Mouse (Mus musculus) lung, adult 2 months (tissue): ENCODE measurements around the gene 9830107B12Rik. TPM values are rescaled to one million over a fixed set of nuclear protein-coding genes. Genes with fewer than 3 reads are reported as not detected.

Experiments used
- DNase-seq: peaks from one replicate; pipeline ENCODE4 v3.0.0; 2022
- H3K4me1 ChIP-seq: fragments of 200-500 bp; 2 replicates; pipeline ENCODE4 v1.6.1; 2011; ENCODE audit warnings: low read length; ENCODE audit not compliant: control insufficient read depth, insufficient read depth
- H3K4me3 ChIP-seq: fragments of 200-500 bp; replicated peaks from 2 replicates; pipeline ENCODE3; 2011; ENCODE audit warnings: low read depth, mild to moderate bottlenecking, control low read depth, low read length; ENCODE audit errors: extremely low read depth
- CTCF ChIP-seq: fragments of 200-500 bp; IDR thresholded peaks from 2 replicates; pipeline ENCODE4 v1.5.1; 2011; ENCODE audit warnings: mild to moderate bottlenecking, low read length, control low read depth; ENCODE audit not compliant: insufficient read depth
- POLR2A ChIP-seq: fragments of 200-500 bp; IDR thresholded peaks from 2 replicates; pipeline ENCODE4 v1.6.1; 2011; ENCODE audit warnings: low read depth, mild to moderate bottlenecking, control low read depth, low read length, borderline replicate concordance; ENCODE audit errors: extremely low read depth
- WGBS: fragments of 180-500 bp; shearing (Covaris S2); methylation state at CpG from one replicate; pipeline ENCODE4 v1.1.7; 2018; 5-methylcytosine and 5-hydroxymethylcytosine counted together
- polyA plus RNA-seq: library from polyadenylated mRNA; depleted of rRNA; stranded (reverse); fragments of >200 nt; gene quantifications from 2 replicates; pipeline ENCODE4 v1.2.3, GENCODE M21; 2012; rRNA removed

9830107B12Rik gene
- polyA plus RNA-seq, 1 experiment, result 0.09 TPM

- WGBS, result 8% methylated on average over 26 of the region's 26 CpGs
- H3K4me3 ChIP-seq, result no peak overlapping the region
- TF ChIP-seq CTCF (no peak), POLR2A (no peak)
- DNase-seq, result no peak
- peaks cover 5% of the 10 kb centered on the region; the same call in 1 of the 2 replicates for H3K4me1 ChIP-seq
Observed at GRCm38 (mm10) chr17:48095718-48096121, 50.3 kb downstream of the 9830107B12Rik start.

GRCm38 (mm10) chr17:48094820-48095680, 51.0 kb downstream of the 9830107B12Rik start:
- 18% methylated on average over 20 of the region's 20 CpGs for WGBS
- H3K4me1 ChIP-seq, result peaks cover 5% of the 10 kb centered on the region; the same call in 1 of the 2 replicates

GRCm38 (mm10) chr17:48093286-48093817, 52.7 kb downstream of the 9830107B12Rik start:
- peaks cover 5% of the 10 kb centered on the region; the same call in 1 of the 2 replicates for H3K4me1 ChIP-seq
- 66% methylated on average over 5 of the region's 5 CpGs for WGBS
- no peak for DNase-seq
- TF ChIP-seq POLR2A (no peak), CTCF (no peak)
- no peak overlapping the region for H3K4me3 ChIP-seq

More at GRCm38 (mm10) chr17:48094820-48095680, 51.0 kb downstream of the 9830107B12Rik start:
- no peak for DNase-seq
- TF ChIP-seq CTCF (no peak), POLR2A (no peak)
- no peak overlapping the region for H3K4me3 ChIP-seq

- TF ChIP-seq POLR2A (no peak), CTCF (no peak)
- no peak for DNase-seq
- 77% methylated on average over 12 of the region's 12 CpGs for WGBS
- H3K4me1 ChIP-seq, result no peaks in the 10 kb centered on the region
- H3K4me3 ChIP-seq, result no peak overlapping the region
Observed at GRCm38 (mm10) chr17:48090305-48090704, 55.8 kb downstream of the 9830107B12Rik start.

- no peak for DNase-seq
- TF ChIP-seq POLR2A (no peak), CTCF (no peak)
- WGBS, result 67% methylated on average over 2 of the region's 2 CpGs
Observed at GRCm38 (mm10) chr17:48089446-48089845, 56.6 kb downstream of the 9830107B12Rik start.

GRCm38 (mm10) chr17:48089019-48089418, 57.0 kb downstream of the 9830107B12Rik start, which contains the start of gene 1700067P10Rik:
Gene 1700067P10Rik (plus strand): TSS chr17:48089319.
- no peak for TF ChIP-seq POLR2A
- no peak for TF ChIP-seq CTCF
- H3K4me3 ChIP-seq, result no peak within 1 kb of the TSS
- H3K4me1 ChIP-seq, result no peaks in the 10 kb centered on the region
- DNase-seq, result no peak

More at GRCm38 (mm10) chr17:48089446-48089845, 56.6 kb downstream of the 9830107B12Rik start:
- Histone ChIP-seq H3K4me3 (no peak overlapping the region), H3K4me1 (no peaks in the 10 kb centered on the region)

- H3K4me1 ChIP-seq, result no peaks in the 10 kb centered on the region
- DNase-seq, result no peak
- 42% methylated on average over 3 of the region's 3 CpGs for WGBS
- TF ChIP-seq CTCF (no peak), POLR2A (no peak)
- no peak overlapping the region for H3K4me3 ChIP-seq
Observed at GRCm38 (mm10) chr17:48080626-48081025, 65.4 kb downstream of the 9830107B12Rik start.

Other genes with a start within 250 kb of the 9830107B12Rik start
- 100 and 117 TPM in 2 replicates for gene Foxp4, start 221.6 kb downstream of the 9830107B12Rik start, polyA plus RNA-seq
- gene 1700122O11Rik, start 108.0 kb downstream of the 9830107B12Rik start, polyA plus RNA-seq, result not detected in 2 replicates
- not detected in 2 replicates for gene 1700067P10Rik, start 56.9 kb downstream of the 9830107B12Rik start, polyA plus RNA-seq
- 0.55 and 0.71 TPM in 2 replicates for gene A530064D06Rik, start 21.0 kb upstream of the 9830107B12Rik start, polyA plus RNA-seq
- 0.68 and 1.2 TPM in 2 replicates for gene Trem1, start 86.5 kb upstream of the 9830107B12Rik start, polyA plus RNA-seq
- gene Trem3, start 101.5 kb upstream of the 9830107B12Rik start, polyA plus RNA-seq, result 0.74 and 1.3 TPM in 2 replicates
- gene Treml4, start 118.0 kb upstream of the 9830107B12Rik start, polyA plus RNA-seq, result 8.0 and 11.7 TPM in 2 replicates
- 3.0 and 6.0 TPM in 2 replicates for gene Treml2, start 153.2 kb upstream of the 9830107B12Rik start, polyA plus RNA-seq
- gene B430306N03Rik, start 169.9 kb upstream of the 9830107B12Rik start, polyA plus RNA-seq, result 1.0 and 1.8 TPM in 2 replicates
- 6.9 and 7.8 TPM in 2 replicates for gene Trem2, start 200.1 kb upstream of the 9830107B12Rik start, polyA plus RNA-seq
- 3.3 and 6.3 TPM in 2 replicates for gene Treml1, start 213.6 kb upstream of the 9830107B12Rik start, polyA plus RNA-seq